Mouse (Mus musculus) hindbrain, postnatal 0 days (tissue): ENCODE data around the gene Pold1. TPM values are rescaled to one million over a fixed set of nuclear protein-coding genes. Genes with fewer than 3 reads are reported as not detected.

ENCODE experiments used
- ATAC-seq: fragments of 200-750 bp; cut with Nextera tagmentation; 2 replicates; pipeline ENCODE4 v1.8.0; 2017; ENCODE audit warnings: mild to moderate bottlenecking, moderate TSS enrichment, moderate library complexity
- DNase-seq: peaks from one replicate; pipeline ENCODE4 v3.0.0-alpha.2; 2015; ENCODE audit warnings: low spot score
- H3K27ac ChIP-seq: fragments of 300-500 bp; sonication (generic); 2 replicates; pipeline ENCODE4 v1.5.1; 2014; ENCODE audit warnings: mild to moderate bottlenecking
- H3K27me3 ChIP-seq: fragments of 300-500 bp; sonication (generic); 2 replicates; pipeline ENCODE4 v1.6.1; 2014; ENCODE audit warnings: low read length, mixed read lengths; ENCODE audit not compliant: insufficient read depth
- H3K36me3 ChIP-seq: fragments of 300-500 bp; sonication (generic); 2 replicates; pipeline ENCODE4 v1.6.1; 2014; ENCODE audit warnings: low read length, mixed read lengths; ENCODE audit not compliant: insufficient read depth
- H3K4me1 ChIP-seq: fragments of 300-500 bp; sonication (generic); 2 replicates; pipeline ENCODE4 v1.6.1; 2014; ENCODE audit warnings: antibody characterized with exemption, low read length, mixed read lengths; ENCODE audit not compliant: insufficient read depth
- H3K4me2 ChIP-seq: fragments of 300-500 bp; sonication (generic); 2 replicates; pipeline ENCODE4 v1.6.1; 2014; ENCODE audit warnings: low read depth, mild to moderate bottlenecking, low read length, moderate library complexity, mixed read lengths
- H3K4me3 ChIP-seq: fragments of 300-500 bp; sonication (generic); 2 replicates; pipeline ENCODE4 v1.5.1; 2014; ENCODE audit warnings: low read length
- H3K9ac ChIP-seq: fragments of 300-500 bp; sonication (generic); replicated peaks from 2 replicates; pipeline ENCODE4 v1.6.1; 2014; ENCODE audit warnings: mild to moderate bottlenecking, low read length, moderate library complexity, mixed read lengths
- H3K9me3 ChIP-seq: fragments of 300-500 bp; sonication (generic); 2 replicates; pipeline ENCODE4 v1.6.1; 2016; ENCODE audit warnings: low read length, mixed read lengths
- CTCF ChIP-seq: IDR thresholded peaks from 2 replicates; pipeline ENCODE4 v1.5.1; 2016; ENCODE audit warnings: antibody characterized with exemption, control low read depth, low read depth
- WGBS: fragments of 180-500 bp; shearing (Covaris S2); extraction: QIAGEN DNeasy Blood & Tissue Kit; methylation state at CpG from one replicate; pipeline ENCODE4 v1.1.7; 2014; 5-methylcytosine and 5-hydroxymethylcytosine counted together
- polyA plus RNA-seq: library from polyadenylated mRNA; unstranded; fragments of >200 nt; fragmentation: Nextera tagmentation; extraction: Ambion mirVana; gene quantifications from 2 replicates; pipeline ENCODE4 v1.2.1, GENCODE M21; 2015
- total RNA-seq: library from RNA; depleted of rRNA; stranded (reverse); fragments of >200 nt; gene quantifications from 2 replicates; pipeline ENCODE4 v1.2.3, GENCODE M21; 2014

The Pold1 gene
- total and polyA plus RNA-seq, 2 experiments from 2014 or later = 18.7 to 30.0 TPM

DNA sequence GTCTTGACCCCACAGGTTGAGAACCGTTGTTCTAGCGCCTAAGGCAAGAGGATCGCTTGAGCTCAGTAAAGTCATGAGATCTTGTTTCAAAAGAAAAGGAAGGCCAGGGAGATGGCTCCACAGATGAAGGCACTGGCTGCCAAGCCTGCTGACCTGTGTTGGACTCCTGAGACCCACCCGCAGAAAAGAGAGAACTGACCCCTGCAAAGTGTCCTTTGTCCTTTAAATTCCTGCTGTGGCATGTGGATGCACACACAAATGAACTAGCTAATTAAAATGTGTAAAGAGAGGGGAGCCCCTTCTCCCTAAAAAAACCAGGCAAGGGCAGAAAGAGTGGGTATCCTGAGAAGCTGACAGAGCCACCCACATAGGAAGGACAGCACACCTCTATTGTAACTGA is 23.2 kb upstream of the Pold1 start:
- 23% methylated on average over 4 of the region's 4 CpGs for WGBS
- H3K9ac ChIP-seq = no peak overlapping the region
- no peak overlapping the region for H3K4me3 ChIP-seq
- H3K9me3 ChIP-seq = no peaks in the 10 kb centered on the region
- no peak overlapping the region for H3K4me2 ChIP-seq
- ATAC-seq (no peak), DNase-seq (no peak)
- no peak for TF ChIP-seq CTCF
- no peaks in the 10 kb centered on the region for H3K4me1 ChIP-seq
- no peaks in the 10 kb centered on the region for H3K36me3 ChIP-seq
- no peaks in the 10 kb centered on the region for H3K27me3 ChIP-seq
- H3K27ac ChIP-seq = no peak overlapping the region

DNA sequence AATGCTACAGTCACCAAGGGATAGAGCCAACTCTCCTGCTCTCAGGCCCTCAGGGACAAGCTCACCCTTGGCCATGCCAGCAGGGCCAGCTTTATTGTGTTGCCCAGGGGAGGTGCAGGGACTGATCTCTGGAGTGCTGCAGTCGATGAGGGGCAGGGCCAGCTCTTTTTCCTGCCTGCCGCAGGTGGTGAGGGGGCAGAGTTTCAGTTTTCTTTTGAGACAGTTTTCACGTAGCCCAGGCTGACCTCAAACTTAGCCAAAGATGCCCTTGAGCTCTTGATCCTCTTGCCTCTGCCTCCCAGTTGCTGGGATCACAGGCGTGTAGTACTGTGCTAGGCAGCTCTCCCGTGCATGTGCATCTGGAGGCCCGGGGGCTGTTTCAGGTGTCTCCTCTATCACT is 22.3 kb upstream of the Pold1 start:
- Histone ChIP-seq H3K27ac (no peak overlapping the region), H3K4me3 (no peak overlapping the region), H3K9ac (no peak overlapping the region), H3K27me3 (no peaks in the 10 kb centered on the region), H3K36me3 (no peaks in the 10 kb centered on the region), H3K4me2 (no peak overlapping the region), H3K9me3 (no peaks in the 10 kb centered on the region), H3K4me1 (no peaks in the 10 kb centered on the region)
- no peak for DNase-seq
- no peak for TF ChIP-seq CTCF
- WGBS = 89% methylated on average over 6 of the region's 6 CpGs
- ATAC-seq = no peak

DNA sequence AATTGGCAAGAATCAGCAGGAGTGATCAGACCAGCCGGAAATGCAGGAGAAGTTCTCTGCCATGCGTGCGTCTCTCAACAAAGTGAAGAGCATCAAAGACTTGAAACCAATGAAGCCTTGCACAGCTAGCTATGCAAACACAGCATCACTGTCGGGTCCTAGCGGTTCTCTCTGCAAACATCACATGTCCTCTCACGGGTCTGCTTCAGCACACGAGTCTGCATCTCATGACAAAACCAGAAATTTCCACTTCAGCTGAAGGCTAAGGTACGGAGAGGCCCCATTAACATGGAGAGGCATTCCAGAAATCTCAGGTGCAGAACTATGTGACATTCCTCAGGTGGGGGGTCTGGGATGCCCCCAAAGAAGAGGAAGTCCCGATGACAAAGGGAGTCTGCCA is 20.2 kb upstream of the Pold1 start:
- Histone ChIP-seq H3K36me3 (no peaks in the 10 kb centered on the region), H3K9ac (no peak overlapping the region), H3K4me2 (no peak overlapping the region), H3K9me3 (no peaks in the 10 kb centered on the region), H3K4me3 (no peak overlapping the region), H3K4me1 (no peaks in the 10 kb centered on the region), H3K27ac (no peak overlapping the region), H3K27me3 (no peaks in the 10 kb centered on the region)
- ATAC-seq (no peak), DNase-seq (no peak)
- TF ChIP-seq CTCF = no peak
- 77% methylated on average over 9 of the region's 9 CpGs for WGBS

DNA sequence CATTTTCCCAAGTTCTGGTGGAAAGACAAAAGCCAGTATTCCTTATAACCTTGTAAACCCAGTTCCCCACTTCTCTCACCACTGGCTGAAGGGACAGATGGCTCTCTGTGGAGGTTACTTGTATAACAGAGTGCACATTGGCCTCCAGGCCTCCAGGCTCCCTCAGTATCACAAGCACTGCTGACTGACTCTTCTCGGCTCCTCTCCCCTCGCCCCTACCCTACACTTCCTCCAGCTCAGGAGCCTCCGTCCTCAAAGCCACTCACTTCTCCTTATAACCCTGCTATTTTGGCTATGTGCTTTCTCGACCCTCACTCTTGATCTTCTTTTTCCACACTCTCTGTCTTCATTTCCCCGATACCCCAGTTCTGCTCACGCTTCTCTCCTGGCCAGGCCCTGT is 16.8 kb upstream of the Pold1 start:
- ATAC-seq = no peak
- WGBS = 72% methylated on average over 6 of the region's 6 CpGs
- Histone ChIP-seq H3K9me3 (no peaks in the 10 kb centered on the region), H3K36me3 (no peaks in the 10 kb centered on the region), H3K27ac (no peak overlapping the region), H3K4me1 (no peaks in the 10 kb centered on the region), H3K9ac (no peak overlapping the region), H3K4me3 (no peak overlapping the region), H3K4me2 (no peak overlapping the region), H3K27me3 (no peaks in the 10 kb centered on the region)
- no peak for TF ChIP-seq CTCF
- no peak for DNase-seq

DNA sequence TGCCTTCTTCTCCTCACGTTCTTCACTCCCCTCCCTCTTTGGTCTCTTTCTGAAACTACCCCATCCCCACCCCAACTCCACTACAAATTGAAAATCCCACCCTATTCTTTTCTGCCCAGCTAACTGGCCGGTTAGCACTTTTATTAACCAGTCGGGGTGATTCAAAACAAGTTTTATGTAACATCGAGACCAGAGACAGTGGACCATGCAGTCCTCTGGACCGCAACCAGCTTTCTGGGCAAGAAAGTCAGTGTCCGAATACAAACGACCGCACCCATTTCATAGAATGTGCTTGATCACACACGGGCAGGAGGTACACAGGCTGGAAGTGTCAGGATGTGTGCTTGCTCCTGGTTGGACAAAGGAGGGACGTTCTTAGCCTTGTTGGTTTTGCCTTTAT is 15.8 kb upstream of the Pold1 start:
- no peak overlapping the region for H3K9ac ChIP-seq
- no peak overlapping the region for H3K27ac ChIP-seq
- no peak overlapping the region for H3K4me3 ChIP-seq
- DNase-seq (no peak), ATAC-seq (no peak)
- no peaks in the 10 kb centered on the region for H3K4me1 ChIP-seq
- H3K9me3 ChIP-seq = no peaks in the 10 kb centered on the region
- H3K27me3 ChIP-seq = no peaks in the 10 kb centered on the region
- H3K36me3 ChIP-seq = no peaks in the 10 kb centered on the region
- H3K4me2 ChIP-seq = no peak overlapping the region
- 88% methylated on average over 10 of the region's 10 CpGs for WGBS
- no peak for TF ChIP-seq CTCF

DNA sequence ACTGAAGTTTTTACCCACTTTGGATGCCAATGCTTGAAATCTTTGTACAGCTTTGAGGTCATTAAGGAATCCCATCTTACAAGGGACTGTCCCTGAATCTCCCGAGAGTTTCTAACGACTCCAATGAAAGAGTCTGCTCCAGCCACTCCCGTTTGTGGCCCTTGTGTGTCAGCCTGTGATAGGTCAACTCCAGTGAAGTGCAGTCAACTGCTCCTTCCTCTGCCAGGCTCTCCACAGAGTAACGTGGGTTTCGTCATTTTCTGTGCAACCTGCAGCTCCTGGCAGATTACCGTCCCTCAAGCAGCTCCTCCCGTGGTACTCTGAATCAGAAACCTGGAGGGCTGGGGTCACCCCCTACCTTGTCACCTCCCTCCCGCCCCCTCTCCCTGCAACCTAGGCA is 14.6 kb upstream of the Pold1 start:
- WGBS = 50% methylated on average over 8 of the region's 8 CpGs
- DNase-seq = no peak
- H3K9me3 ChIP-seq = no peaks in the 10 kb centered on the region
- H3K27ac ChIP-seq = no peak overlapping the region
- TF ChIP-seq CTCF = no peak
- ATAC-seq = no peak
- no peaks in the 10 kb centered on the region for H3K4me1 ChIP-seq
- no peak overlapping the region for H3K4me2 ChIP-seq
- H3K27me3 ChIP-seq = no peaks in the 10 kb centered on the region
- H3K4me3 ChIP-seq = no peak overlapping the region
- no peak overlapping the region for H3K9ac ChIP-seq
- no peaks in the 10 kb centered on the region for H3K36me3 ChIP-seq

DNA sequence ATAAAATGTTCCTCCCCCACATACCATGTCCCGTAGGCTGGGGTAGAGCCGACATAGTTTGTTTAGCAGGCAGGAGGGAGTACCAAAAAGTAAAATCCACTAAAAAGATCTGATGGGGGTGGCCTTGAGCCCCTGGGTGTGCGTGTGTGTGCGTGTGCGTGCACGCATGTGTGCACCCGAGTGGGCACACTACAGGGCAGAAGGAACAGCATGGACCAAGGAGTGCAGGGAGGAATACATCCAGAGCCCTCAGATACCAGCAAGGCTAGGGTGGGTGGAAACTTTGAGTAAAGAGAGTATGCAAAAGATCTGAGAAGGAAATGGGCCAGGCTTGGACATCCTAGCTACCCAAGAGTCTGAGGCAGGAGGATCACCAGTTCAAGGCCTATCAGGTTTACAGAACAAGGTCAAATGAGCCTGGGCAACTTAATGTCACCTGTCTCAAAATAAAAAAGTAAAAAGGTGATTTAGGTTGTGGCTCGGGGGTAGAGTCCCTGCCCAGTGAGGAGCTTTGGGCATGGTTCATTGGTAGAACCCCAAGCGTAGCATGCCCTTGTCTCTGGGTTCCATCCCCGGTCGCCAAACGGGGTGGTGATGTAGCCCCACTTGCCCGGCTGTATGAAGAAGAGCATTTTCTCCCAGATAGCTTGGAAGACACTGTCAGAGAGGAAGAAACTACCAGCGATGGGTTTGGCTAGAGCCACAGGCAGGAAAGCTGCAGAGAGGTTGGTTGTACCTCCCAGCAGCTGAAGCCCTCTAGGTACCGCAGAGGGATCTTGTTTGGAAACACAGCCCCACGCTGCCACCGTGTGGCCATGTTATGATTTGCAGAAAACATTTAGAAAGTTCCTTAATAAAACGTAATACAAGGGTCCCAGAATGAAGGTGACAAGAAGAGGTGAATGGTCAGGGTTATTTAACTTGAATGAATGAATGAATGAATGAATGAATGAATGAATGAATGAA is 12.1 kb upstream of the Pold1 start:
- no peak overlapping the region for H3K4me2 ChIP-seq
- H3K36me3 ChIP-seq = no peaks in the 10 kb centered on the region
- no peaks in the 10 kb centered on the region for H3K4me1 ChIP-seq
- H3K4me3 ChIP-seq = no peak overlapping the region
- H3K9me3 ChIP-seq = no peaks in the 10 kb centered on the region
- ATAC-seq (peak; percentile 81), DNase-seq (peak; percentile 93)
- WGBS = 53% methylated on average over 18 of the region's 18 CpGs
- no peaks in the 10 kb centered on the region for H3K27me3 ChIP-seq
- H3K9ac ChIP-seq = no peak overlapping the region
- peak; percentile 88 for TF ChIP-seq CTCF
- no peak overlapping the region for H3K27ac ChIP-seq
